Mouse (Mus musculus): Measurements from ENCODE around the gene Myl4. TPM values are rescaled to one million over a fixed set of nuclear protein-coding genes. Genes with fewer than 3 reads are reported as not detected.

Gene Myl4
- total RNA-seq, 1 experiment from 2014 or later: 2.9 TPM

DNA sequence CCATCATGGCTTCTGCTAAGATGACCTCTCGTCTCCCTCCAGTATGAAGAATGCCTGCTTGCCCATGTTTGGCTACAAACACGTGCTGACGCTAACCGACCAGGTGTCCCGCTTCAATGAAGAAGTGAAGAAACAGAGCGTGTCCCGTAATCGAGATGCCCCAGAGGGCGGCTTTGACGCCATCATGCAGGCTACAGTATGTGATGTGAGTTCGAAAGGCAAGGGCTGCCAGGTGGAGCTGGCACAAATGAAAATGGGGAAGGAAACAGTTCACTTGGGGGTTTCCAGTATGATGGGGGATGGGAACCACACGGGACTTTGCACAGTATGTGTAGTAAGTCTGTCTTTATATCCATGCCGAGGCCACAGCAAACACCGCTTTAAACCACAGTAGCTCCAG, 86.5 kb downstream of the Myl4 start:
- DNase-seq: no peak

DNA sequence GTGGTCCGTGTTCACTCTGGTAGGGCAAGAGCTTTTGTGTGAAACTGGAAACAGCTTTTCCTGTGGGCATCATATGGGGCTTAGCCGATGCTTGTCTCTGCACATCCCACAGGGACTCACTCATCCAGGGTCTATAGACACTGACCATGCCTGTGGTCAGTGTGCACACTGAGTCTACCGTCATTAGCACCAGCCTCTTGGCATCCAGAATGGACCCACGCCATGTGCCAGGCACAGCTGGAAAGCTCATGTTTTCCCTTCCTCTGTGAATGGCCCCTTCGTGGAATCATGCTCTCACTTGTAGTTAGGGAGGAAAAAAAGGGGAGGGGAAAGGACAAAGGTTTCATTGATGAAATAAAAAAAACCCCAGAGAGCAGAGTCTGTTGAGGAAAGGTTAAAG, 87.5 kb downstream of the Myl4 start:
- no peak for DNase-seq

DNA sequence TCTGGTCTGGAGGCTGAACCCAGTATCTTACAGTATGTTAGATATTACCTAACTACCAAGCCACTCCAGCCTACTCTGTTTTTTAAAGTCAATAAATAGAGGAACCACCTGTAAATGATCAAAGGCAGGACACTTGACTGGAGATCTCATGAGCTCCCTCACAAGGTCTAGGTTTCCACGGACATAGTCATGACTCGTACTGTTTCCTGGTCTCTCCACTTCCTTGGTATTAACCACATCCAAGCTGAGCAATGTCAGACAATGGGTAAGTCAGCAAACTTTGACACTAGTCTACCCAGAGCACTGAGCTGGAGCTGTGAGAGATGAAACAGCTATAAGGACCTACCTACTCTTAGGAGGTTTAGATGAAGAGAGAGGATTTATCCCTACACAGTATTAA, 88.4 kb downstream of the Myl4 start:
- no peak for DNase-seq

DNA sequence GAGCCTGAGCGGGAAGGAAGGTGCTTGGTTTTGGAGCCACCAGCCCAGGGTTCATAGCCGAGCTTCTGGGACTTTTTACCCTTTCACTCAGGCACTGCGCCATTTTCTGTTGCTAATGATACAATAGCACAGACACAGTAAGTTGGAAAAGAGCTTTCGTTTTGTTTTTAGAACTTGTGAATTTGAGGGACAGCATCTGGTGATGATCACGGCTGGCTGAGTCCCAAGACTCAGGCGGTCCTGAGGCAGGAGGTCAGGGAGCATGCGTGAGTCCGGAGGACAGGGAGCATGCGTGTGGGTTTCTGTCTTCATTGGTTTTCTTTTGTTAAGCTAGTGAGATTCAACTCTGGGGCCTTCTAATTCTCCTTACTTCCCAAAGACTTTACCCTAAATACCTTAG, 89.2 kb downstream of the Myl4 start:
- no peak for DNase-seq

GRCm38 (mm10) chr11:104640894-104641293, 90.4 kb downstream of the Myl4 start:
- no peak for DNase-seq

DNA sequence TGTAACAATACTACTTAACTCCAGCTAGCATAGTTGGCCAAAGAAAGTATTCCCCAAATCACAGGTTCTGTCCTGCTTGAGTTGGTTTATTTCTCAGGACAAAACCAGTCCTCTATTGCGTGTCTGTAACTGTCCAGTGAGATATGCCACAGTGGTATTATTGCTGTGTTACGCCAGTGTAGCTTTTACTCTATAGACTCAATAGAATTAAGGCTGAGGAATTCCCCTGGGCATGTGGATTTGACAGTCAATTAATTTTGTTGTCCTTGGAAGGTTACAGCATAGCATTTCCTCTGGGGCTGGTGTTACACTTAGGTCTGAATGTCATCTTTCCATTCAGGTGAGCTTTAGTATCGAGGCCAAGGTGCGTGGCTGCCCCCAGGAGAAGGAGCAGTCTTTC, 92.8 kb downstream of the Myl4 start:
- DNase-seq: no peak

Other genes starting within 250 kb of the Myl4 start
- gene Kansl1, start 81.8 kb upstream of the Myl4 start, total RNA-seq (2021): 56.5 and 62.6 TPM in 2 replicates
- 54.9 and 68.9 TPM in 2 replicates for gene Cdc27, start within 50 bp of the Myl4 start, total RNA-seq (2021)
- 5.4 and 6.1 TPM in 2 replicates for gene Itgb3, start 57.3 kb downstream of the Myl4 start, total RNA-seq (2021)
- gene Gm11639, start 135.0 kb downstream of the Myl4 start, total RNA-seq (2021): 0.06 TPM in 1 of 2 replicates, not detected in the other

Measured in adrenal gland, postnatal 25 days (tissue).